Mouse (Mus musculus) erythroblast, embryonic 14.5 days (primary cell): Measurements from ENCODE around the gene Tex30. TPM values are rescaled to one million over a fixed set of nuclear protein-coding genes. Genes with fewer than 3 reads are reported as not detected.

Experiments
- H3K27me3 ChIP-seq: 2 replicates; pipeline ENCODE4 v1.6.1; 2012; ENCODE audit warnings: inconsistent platforms; ENCODE audit not compliant: control insufficient read depth
- H3K36me3 ChIP-seq: 2 replicates; pipeline ENCODE4 v1.6.1; 2012; ENCODE audit warnings: mild to moderate bottlenecking, inconsistent platforms; ENCODE audit not compliant: control insufficient read depth
- H3K4me1 ChIP-seq: 2 replicates; pipeline ENCODE4 v1.6.1; 2012; ENCODE audit warnings: inconsistent platforms; ENCODE audit not compliant: control insufficient read depth
- H3K4me3 ChIP-seq: replicated peaks from 2 replicates; pipeline ENCODE3; 2012; ENCODE audit warnings: moderate library complexity, mild to moderate bottlenecking, inconsistent platforms
- H3K9me3 ChIP-seq: 2 replicates; pipeline ENCODE4 v1.6.1; 2012; ENCODE audit warnings: low read length, inconsistent platforms, mixed read lengths; ENCODE audit not compliant: control insufficient read depth
- GATA1 ChIP-seq: IDR thresholded peaks from 2 replicates; pipeline ENCODE4 v1.6.1; 2012; ENCODE audit warnings: low read length, inconsistent platforms, mixed read lengths
- TAL1 ChIP-seq: IDR thresholded peaks from 3 replicates; pipeline ENCODE4 v1.6.1; 2012; ENCODE audit warnings: low read length, inconsistent platforms, mixed read lengths
- polyA plus RNA-seq: library from polyadenylated mRNA; stranded (reverse); fragments of >175 nt; gene quantifications from 2 replicates; pipeline ENCODE4 v1.2.3, GENCODE M21; 2012

The Tex30 gene
- polyA plus RNA-seq = 0.37 and 0.63 TPM in 2 replicates

DNA sequence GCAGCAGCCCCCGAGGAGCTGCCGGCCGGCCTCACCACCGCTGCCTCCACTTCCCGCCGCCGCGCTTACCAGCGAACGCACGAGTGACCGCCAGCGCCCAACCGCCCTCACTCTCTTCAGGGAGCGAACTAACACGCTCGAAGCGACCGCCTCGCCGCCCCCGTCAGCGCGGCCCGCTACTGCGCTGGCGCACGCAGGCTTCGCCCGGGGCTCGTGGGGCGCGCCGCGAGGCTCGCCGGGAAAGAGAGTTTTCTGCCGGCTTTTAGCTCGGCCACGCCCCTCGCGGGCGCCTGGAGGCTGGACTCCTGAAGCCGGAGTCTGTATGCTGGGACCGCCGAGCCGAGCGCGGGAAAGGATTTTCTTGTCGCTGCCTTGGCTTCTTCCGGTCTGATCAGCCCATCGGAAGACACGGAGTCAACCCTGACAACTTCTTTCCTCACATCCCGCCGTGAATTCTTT lies at the start of gene Tex30:
TSS of gene Tex30 (minus strand) at position 183 of the 459 bp plus-strand sequence.
- Histone ChIP-seq H3K4me3 (peak within 1 kb of the TSS; percentile 84), H3K4me1 (peaks cover 21% of the 10 kb centered on the region), H3K9me3 (no peaks in the 10 kb centered on the region), H3K27me3 (no peaks in the 10 kb centered on the region), H3K36me3 (peaks cover 28% of the 10 kb centered on the region)
- TF ChIP-seq TAL1 (no peak), GATA1 (peak; percentile 85)

GRCm38 (mm10) chr1:44148706-44149105 lies 46.5 kb upstream of the Tex30 start:
- TF ChIP-seq TAL1 (no peak), GATA1 (no peak)
- no peaks in the 10 kb centered on the region for H3K9me3 ChIP-seq
- peak overlapping the region; percentile 85 for H3K4me3 ChIP-seq

DNA sequence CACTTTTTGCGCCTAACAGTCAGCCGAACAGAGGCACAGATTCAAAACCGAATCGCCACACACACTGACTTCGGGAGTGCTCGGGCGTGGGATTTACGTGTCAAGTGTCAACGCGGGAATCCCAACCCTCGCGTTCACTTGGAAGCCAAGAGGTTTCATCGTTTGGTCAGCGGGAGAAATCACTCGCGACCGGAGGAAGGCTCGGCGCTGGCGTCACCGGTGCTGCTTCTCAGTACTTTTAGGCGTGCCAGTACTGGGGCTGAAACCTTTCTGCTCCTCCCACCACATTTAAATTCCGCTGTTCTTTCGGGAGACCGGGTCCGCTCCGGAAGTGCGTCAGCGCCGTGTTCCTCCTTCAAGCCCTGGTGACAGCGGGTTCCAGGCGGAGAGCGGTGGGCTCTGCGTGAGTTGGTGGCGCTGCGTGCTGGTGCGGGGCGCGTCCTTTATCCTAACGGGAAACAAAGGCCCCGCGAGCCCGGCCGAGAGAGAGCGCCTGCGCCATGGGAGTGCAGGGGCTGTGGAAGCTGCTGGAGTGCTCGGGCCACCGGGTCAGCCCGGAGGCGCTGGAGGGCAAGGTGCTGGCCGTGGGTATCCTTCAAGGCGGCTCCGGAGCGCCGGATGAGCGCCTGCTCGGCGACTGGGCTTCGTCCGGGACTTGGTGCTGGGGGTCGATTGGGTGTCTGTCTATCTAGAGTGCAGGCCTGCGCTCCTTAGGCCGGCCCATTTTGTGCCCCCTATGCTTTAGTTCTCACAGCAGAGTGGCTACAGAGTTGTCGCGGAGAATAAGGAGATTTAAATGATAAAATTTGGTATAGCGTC lies 45.5 kb upstream of the Tex30 start, which contains the start of gene Ercc5:
TSS of gene Ercc5 (plus strand) at position 182 of the 819 bp plus-strand sequence.
- TF ChIP-seq TAL1 = no peak
- no peak for TF ChIP-seq GATA1
- Histone ChIP-seq H3K36me3 (peaks cover 2% of the 10 kb centered on the region), H3K9me3 (no peaks in the 10 kb centered on the region), H3K4me3 (peak within 1 kb of the TSS; percentile 85), H3K4me1 (peaks cover 17% of the 10 kb centered on the region), H3K27me3 (no peaks in the 10 kb centered on the region)

More at GRCm38 (mm10) chr1:44148706-44149105, 46.5 kb upstream of the Tex30 start:
- Histone ChIP-seq H3K36me3 (no peaks in the 10 kb centered on the region), H3K4me1 (peaks cover 17% of the 10 kb centered on the region), H3K27me3 (no peaks in the 10 kb centered on the region)

DNA sequence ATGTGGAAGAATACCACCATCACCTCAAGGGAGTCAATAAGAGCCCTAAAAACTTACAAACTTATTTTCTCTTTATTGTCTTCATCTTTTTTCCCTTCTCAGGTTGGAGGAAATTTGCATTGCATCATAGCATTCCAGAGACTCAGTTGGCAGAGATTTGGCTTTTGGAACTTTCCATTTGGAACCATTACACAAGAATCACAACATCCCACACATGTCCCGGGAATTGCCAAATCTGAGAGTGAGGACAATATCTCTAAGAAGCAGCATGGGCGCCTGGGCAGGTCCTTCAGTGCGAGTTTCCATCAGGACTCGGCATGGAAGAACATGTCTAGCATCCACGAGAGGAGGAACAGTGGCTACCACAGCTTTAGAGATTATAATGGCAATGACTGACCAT lies 40.5 kb upstream of the Tex30 start:
- no peaks in the 10 kb centered on the region for H3K9me3 ChIP-seq
- no peak overlapping the region for H3K4me3 ChIP-seq
- no peak for TF ChIP-seq GATA1
- TF ChIP-seq TAL1 = no peak
- no peaks in the 10 kb centered on the region for H3K27me3 ChIP-seq
- H3K4me1 ChIP-seq = peaks cover 13% of the 10 kb centered on the region
- peaks cover 7% of the 10 kb centered on the region for H3K36me3 ChIP-seq

DNA sequence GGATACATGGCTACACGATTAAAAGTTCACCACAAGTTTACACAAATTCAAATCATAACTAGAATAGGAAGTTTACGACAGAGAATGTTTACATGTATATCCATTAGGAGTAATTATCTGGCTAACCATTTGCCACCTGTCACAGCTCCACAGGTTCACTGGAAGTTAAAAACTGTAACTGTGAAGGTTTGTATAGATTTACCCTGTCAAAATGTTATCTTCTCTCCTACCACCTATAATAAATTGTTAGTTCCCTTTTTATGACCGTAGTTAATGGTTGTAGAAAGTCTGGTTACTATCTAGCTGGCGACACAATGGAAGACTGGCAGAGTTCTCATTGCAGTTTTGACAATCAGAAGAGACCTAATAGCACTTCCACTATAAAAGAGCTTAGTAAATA lies 38.0 kb upstream of the Tex30 start:
- no peaks in the 10 kb centered on the region for H3K9me3 ChIP-seq
- peaks cover 7% of the 10 kb centered on the region for H3K36me3 ChIP-seq
- no peak overlapping the region for H3K4me3 ChIP-seq
- no peaks in the 10 kb centered on the region for H3K27me3 ChIP-seq
- H3K4me1 ChIP-seq = peaks cover under 1% of the 10 kb centered on the region; the same call in 1 of the 2 replicates
- TF ChIP-seq TAL1 = no peak
- no peak for TF ChIP-seq GATA1

DNA sequence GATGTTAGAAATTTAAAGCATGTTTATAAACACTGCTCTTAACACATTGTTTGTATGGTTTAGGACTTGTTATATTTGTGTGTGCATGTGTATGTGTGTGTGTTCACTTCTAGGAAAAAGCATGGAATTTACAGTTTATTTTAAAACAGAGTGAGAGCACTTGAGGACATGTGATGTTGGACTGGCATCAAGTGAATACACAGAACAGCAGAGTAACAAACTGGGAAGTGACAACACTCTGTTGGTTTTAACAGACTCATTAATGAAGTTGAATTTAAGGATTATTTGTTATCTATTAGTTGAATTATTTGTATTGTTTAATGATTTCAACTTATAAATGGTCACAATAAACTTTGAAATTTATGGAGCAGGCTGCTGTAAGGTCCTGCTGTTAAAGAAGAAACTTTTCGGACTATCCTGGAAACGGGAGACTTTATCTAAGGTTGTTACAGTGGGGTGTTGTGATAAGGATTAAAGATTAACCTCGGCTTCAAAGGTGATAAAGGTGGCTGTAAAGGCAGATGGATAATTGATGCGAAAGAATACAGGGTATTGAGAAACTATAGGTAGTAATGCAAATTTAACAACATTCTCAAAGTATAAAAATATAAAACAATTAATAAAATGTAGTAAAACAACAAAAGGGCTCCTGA lies 27.8 kb upstream of the Tex30 start:
- no peak for TF ChIP-seq GATA1
- TF ChIP-seq TAL1 = no peak
- Histone ChIP-seq H3K4me3 (no peak overlapping the region), H3K4me1 (no peaks in the 10 kb centered on the region)

DNA sequence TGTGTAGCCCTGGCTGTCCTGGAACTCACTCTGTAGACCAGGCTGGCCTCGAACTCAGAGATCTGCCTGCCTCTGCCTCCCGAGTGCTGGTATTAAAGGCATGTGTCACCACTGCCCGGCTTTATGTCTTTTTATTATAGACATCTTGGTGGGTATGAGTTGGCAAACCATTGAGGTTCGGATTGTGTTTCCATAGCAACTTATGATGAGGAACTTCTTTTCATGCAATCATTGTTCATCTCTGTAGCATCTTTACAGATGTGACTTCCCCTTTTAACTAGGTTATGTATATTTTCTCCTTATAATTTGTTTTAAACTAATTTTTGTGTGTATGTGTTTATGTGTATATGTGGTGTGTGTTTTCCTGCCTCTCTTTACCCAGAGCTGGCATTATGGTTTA lies 23.3 kb upstream of the Tex30 start:
- Histone ChIP-seq H3K4me1 (no peaks in the 10 kb centered on the region; the same call in 1 of the 2 replicates), H3K9me3 (no peaks in the 10 kb centered on the region), H3K27me3 (no peaks in the 10 kb centered on the region), H3K4me3 (no peak overlapping the region), H3K36me3 (peaks cover 6% of the 10 kb centered on the region)
- TF ChIP-seq TAL1 (no peak), GATA1 (no peak)

More for the DNA sequence above, 27.8 kb upstream of the Tex30 start:
- H3K9me3 ChIP-seq = no peaks in the 10 kb centered on the region
- H3K36me3 ChIP-seq = peaks cover 6% of the 10 kb centered on the region
- no peaks in the 10 kb centered on the region for H3K27me3 ChIP-seq

DNA sequence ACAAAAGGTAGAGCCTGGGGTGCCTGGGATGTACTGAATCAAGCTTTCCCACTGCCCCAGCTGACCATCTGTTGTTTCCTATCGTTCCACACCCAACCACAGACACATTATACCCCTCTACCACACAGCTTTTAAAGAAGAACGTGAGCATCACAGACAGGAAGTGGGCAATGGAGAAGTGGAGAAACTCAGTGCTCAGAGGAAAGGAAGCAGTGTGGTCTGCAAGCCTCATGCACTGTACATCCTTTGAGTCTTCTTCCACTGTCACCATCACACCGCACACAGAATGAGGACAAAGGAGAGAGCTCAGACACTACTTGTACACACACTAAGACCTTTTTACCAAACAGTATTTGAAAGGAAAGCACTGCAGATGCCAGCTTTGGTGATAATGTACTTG lies 20.0 kb upstream of the Tex30 start:
- Histone ChIP-seq H3K27me3 (no peaks in the 10 kb centered on the region), H3K4me1 (peaks cover 30% of the 10 kb centered on the region), H3K9me3 (no peaks in the 10 kb centered on the region), H3K36me3 (peaks cover 3% of the 10 kb centered on the region), H3K4me3 (no peak overlapping the region)
- TF ChIP-seq TAL1 (no peak), GATA1 (no peak)

GRCm38 (mm10) chr1:44120074-44120406 lies 17.8 kb upstream of the Tex30 start:
- no peak for TF ChIP-seq TAL1
- TF ChIP-seq GATA1 = no peak
- no peaks in the 10 kb centered on the region for H3K27me3 ChIP-seq
- H3K9me3 ChIP-seq = no peaks in the 10 kb centered on the region
- H3K4me1 ChIP-seq = peaks cover 30% of the 10 kb centered on the region
- peak overlapping the region; percentile 71 for H3K4me3 ChIP-seq
- H3K36me3 ChIP-seq = peaks cover 4% of the 10 kb centered on the region
